Mouse (Mus musculus) limb, embryonic 13.5 days (tissue): ENCODE results near the gene Traf3ip3. TPM values are rescaled to one million over a fixed set of nuclear protein-coding genes. Genes with fewer than 3 reads are reported as not detected.

Source experiments
- ATAC-seq: fragments of 200-750 bp; cut with Nextera tagmentation; 2 replicates; pipeline ENCODE4 v1.8.0; 2017; ENCODE audit warnings: low read depth, moderate number of reproducible peaks, moderate TSS enrichment; ENCODE audit not compliant: low FRiP score
- H3K27ac ChIP-seq: fragments of 300-500 bp; sonication (generic); 2 replicates; pipeline ENCODE4 v1.5.1; 2015; ENCODE audit warnings: inconsistent platforms, mild to moderate bottlenecking, moderate library complexity
- H3K27me3 ChIP-seq: fragments of 300-500 bp; sonication (generic); 2 replicates; pipeline ENCODE4 v1.6.1; 2015; ENCODE audit warnings: mild to moderate bottlenecking, inconsistent platforms
- H3K36me3 ChIP-seq: fragments of 300-500 bp; sonication (generic); 2 replicates; pipeline ENCODE4 v1.6.1; 2015; ENCODE audit warnings: inconsistent platforms, mild to moderate bottlenecking, moderate library complexity
- H3K4me1 ChIP-seq: fragments of 300-500 bp; sonication (generic); 2 replicates; pipeline ENCODE4 v1.6.1; 2015; ENCODE audit warnings: inconsistent platforms
- H3K4me2 ChIP-seq: fragments of 300-500 bp; sonication (generic); replicated peaks from 2 replicates; pipeline ENCODE4 v1.6.1; 2015; ENCODE audit warnings: inconsistent platforms, mild to moderate bottlenecking, moderate library complexity
- H3K4me3 ChIP-seq: fragments of 300-500 bp; sonication (generic); 2 replicates; pipeline ENCODE4 v1.5.1; 2015; ENCODE audit warnings: moderate library complexity, mild to moderate bottlenecking, inconsistent platforms
- H3K9ac ChIP-seq: fragments of 300-500 bp; sonication (generic); 2 replicates; pipeline ENCODE4 v1.6.1; 2015; ENCODE audit warnings: mild to moderate bottlenecking, inconsistent platforms
- H3K9me3 ChIP-seq: fragments of 300-500 bp; sonication (generic); 2 replicates; pipeline ENCODE4 v1.6.1; 2016; ENCODE audit warnings: inconsistent platforms
- WGBS: fragments of 180-500 bp; shearing (Covaris S2); methylation state at CpG from one replicate; pipeline ENCODE4 v1.1.7; 2015; 5-methylcytosine and 5-hydroxymethylcytosine counted together
- polyA plus RNA-seq: library from polyadenylated mRNA; unstranded; fragments of >200 nt; fragmentation: Nextera tagmentation; extraction: Ambion mirVana; gene quantifications from 2 replicates; pipeline ENCODE4 v1.2.1, GENCODE M21; 2015

Traf3ip3 gene
- polyA plus RNA-seq, result 11.6 and 12.2 TPM in 2 replicates

GRCm38 (mm10) chr1:193201383-193201778 lies at the start of gene Traf3ip3:
Gene Traf3ip3 (minus strand): TSS chr1:193201703.
- 54% methylated on average over 5 of the region's 5 CpGs for WGBS
- H3K27me3 ChIP-seq, result no peaks in the 10 kb centered on the region
- H3K4me3 ChIP-seq, result no peak within 1 kb of the TSS
- no peak within 1 kb of the TSS for H3K4me2 ChIP-seq
- no peak for ATAC-seq
- no peaks in the 10 kb centered on the region for H3K9me3 ChIP-seq
- H3K4me1 ChIP-seq, result no peaks in the 10 kb centered on the region
- H3K9ac ChIP-seq, result no peak within 1 kb of the TSS
- H3K36me3 ChIP-seq, result no peaks in the 10 kb centered on the region
- H3K27ac ChIP-seq, result no peak within 1 kb of the TSS

GRCm38 (mm10) chr1:193250026-193250425 lies 48.5 kb upstream of the Traf3ip3 start:
- H3K36me3 ChIP-seq, result no peaks in the 10 kb centered on the region
- H3K4me1 ChIP-seq, result peaks cover 9% of the 10 kb centered on the region; the same call in 1 of the 2 replicates
- no peaks in the 10 kb centered on the region; the same call in 1 of the 2 replicates for H3K9me3 ChIP-seq

GRCm38 (mm10) chr1:193244235-193244634 lies 42.7 kb upstream of the Traf3ip3 start:
- H3K36me3 ChIP-seq, result no peaks in the 10 kb centered on the region
- WGBS, result 79% methylated on average over 6 of the region's 6 CpGs
- no peak overlapping the region for H3K27ac ChIP-seq
- H3K4me1 ChIP-seq, result no peaks in the 10 kb centered on the region
- no peaks in the 10 kb centered on the region for H3K27me3 ChIP-seq
- H3K9ac ChIP-seq, result no peak overlapping the region
- H3K9me3 ChIP-seq, result no peaks in the 10 kb centered on the region
- H3K4me2 ChIP-seq, result no peak overlapping the region
- ATAC-seq, result no peak
- H3K4me3 ChIP-seq, result no peak overlapping the region

More at GRCm38 (mm10) chr1:193250026-193250425, 48.5 kb upstream of the Traf3ip3 start:
- no peak overlapping the region for H3K4me3 ChIP-seq
- H3K4me2 ChIP-seq, result no peak overlapping the region
- no peak overlapping the region for H3K9ac ChIP-seq
- no peak for ATAC-seq
- H3K27ac ChIP-seq, result no peak overlapping the region
- 80% methylated on average over 2 of the region's 2 CpGs for WGBS
- no peaks in the 10 kb centered on the region for H3K27me3 ChIP-seq

GRCm38 (mm10) chr1:193243571-193244193 lies 42.2 kb upstream of the Traf3ip3 start:
- no peak for ATAC-seq
- no peak overlapping the region; the same call in 1 of the 2 replicates for H3K27ac ChIP-seq
- 60% methylated on average over 10 of the region's 10 CpGs for WGBS

GRCm38 (mm10) chr1:193242863-193243262 lies 41.4 kb upstream of the Traf3ip3 start:
- Histone ChIP-seq H3K9me3 (no peaks in the 10 kb centered on the region), H3K9ac (no peak overlapping the region), H3K27ac (no peak overlapping the region), H3K4me1 (no peaks in the 10 kb centered on the region), H3K36me3 (no peaks in the 10 kb centered on the region), H3K4me2 (no peak overlapping the region), H3K4me3 (no peak overlapping the region), H3K27me3 (no peaks in the 10 kb centered on the region)
- ATAC-seq, result no peak
- 55% methylated on average over 4 of the region's 4 CpGs for WGBS

More at GRCm38 (mm10) chr1:193243571-193244193, 42.2 kb upstream of the Traf3ip3 start:
- Histone ChIP-seq H3K4me2 (no peak overlapping the region), H3K27me3 (no peaks in the 10 kb centered on the region), H3K9ac (no peak overlapping the region), H3K4me1 (no peaks in the 10 kb centered on the region), H3K36me3 (no peaks in the 10 kb centered on the region), H3K9me3 (no peaks in the 10 kb centered on the region), H3K4me3 (no peak overlapping the region)

GRCm38 (mm10) chr1:193242238-193242637 lies 40.7 kb upstream of the Traf3ip3 start:
- Histone ChIP-seq H3K4me1 (no peaks in the 10 kb centered on the region), H3K27me3 (no peaks in the 10 kb centered on the region), H3K4me2 (no peak overlapping the region), H3K9ac (no peak overlapping the region), H3K9me3 (no peaks in the 10 kb centered on the region), H3K27ac (no peak overlapping the region), H3K4me3 (no peak overlapping the region), H3K36me3 (no peaks in the 10 kb centered on the region)
- ATAC-seq, result no peak
- WGBS, result 75% methylated on average over 8 of the region's 8 CpGs

- no peaks in the 10 kb centered on the region for H3K27me3 ChIP-seq
- no peak for ATAC-seq
- H3K36me3 ChIP-seq, result no peaks in the 10 kb centered on the region
- no peak overlapping the region for H3K4me2 ChIP-seq
- WGBS, result 89% methylated on average over 4 of the region's 4 CpGs
- H3K9ac ChIP-seq, result no peak overlapping the region
- H3K4me1 ChIP-seq, result no peaks in the 10 kb centered on the region
- no peak overlapping the region for H3K27ac ChIP-seq
- no peak overlapping the region for H3K4me3 ChIP-seq
- no peaks in the 10 kb centered on the region for H3K9me3 ChIP-seq
These were observed 39.9 kb upstream of the Traf3ip3 start for GRCm38 (mm10) chr1:193241436-193241835.

GRCm38 (mm10) chr1:193238426-193238825 lies 36.9 kb upstream of the Traf3ip3 start:
- 55% methylated on average over 4 of the region's 4 CpGs for WGBS
- H3K9ac ChIP-seq, result no peak overlapping the region

GRCm38 (mm10) chr1:193234930-193235329 lies 33.4 kb upstream of the Traf3ip3 start:
- no peaks in the 10 kb centered on the region for H3K27me3 ChIP-seq
- H3K9ac ChIP-seq, result no peak overlapping the region
- no peaks in the 10 kb centered on the region for H3K9me3 ChIP-seq
- H3K4me1 ChIP-seq, result 0 out of 2 replicates have a peak, but pooled peaks cover 5% of the 10 kb centered on the region
- ATAC-seq, result peak; percentile 57; the same call in 1 of the 2 replicates
- no peaks in the 10 kb centered on the region for H3K36me3 ChIP-seq
- 64% methylated on average over 7 of the region's 7 CpGs for WGBS
- H3K4me3 ChIP-seq, result no peak overlapping the region
- no peak overlapping the region for H3K4me2 ChIP-seq
- no peak overlapping the region for H3K27ac ChIP-seq

More at GRCm38 (mm10) chr1:193238426-193238825, 36.9 kb upstream of the Traf3ip3 start:
- Histone ChIP-seq H3K36me3 (no peaks in the 10 kb centered on the region), H3K4me2 (no peak overlapping the region), H3K4me1 (0 out of 2 replicates have a peak, but pooled peaks cover 5% of the 10 kb centered on the region), H3K4me3 (no peak overlapping the region), H3K27me3 (no peaks in the 10 kb centered on the region), H3K9me3 (no peaks in the 10 kb centered on the region), H3K27ac (no peak overlapping the region)
- no peak for ATAC-seq

GRCm38 (mm10) chr1:193234130-193234645 lies 32.7 kb upstream of the Traf3ip3 start:
- 87% methylated on average over 2 of the region's 2 CpGs for WGBS
- 0 out of 2 replicates have a peak, but pooled peaks cover 5% of the 10 kb centered on the region for H3K4me1 ChIP-seq
- no peaks in the 10 kb centered on the region for H3K36me3 ChIP-seq
- H3K27me3 ChIP-seq, result no peaks in the 10 kb centered on the region
- no peak overlapping the region for H3K4me2 ChIP-seq
- ATAC-seq, result no peak
- H3K4me3 ChIP-seq, result no peak overlapping the region
- no peaks in the 10 kb centered on the region for H3K9me3 ChIP-seq
- no peak overlapping the region for H3K9ac ChIP-seq
- no peak overlapping the region for H3K27ac ChIP-seq

- Histone ChIP-seq H3K4me2 (no peak overlapping the region), H3K4me3 (no peak overlapping the region), H3K9ac (no peak overlapping the region), H3K27ac (no peak overlapping the region), H3K36me3 (no peaks in the 10 kb centered on the region), H3K4me1 (0 out of 2 replicates have a peak, but pooled peaks cover 5% of the 10 kb centered on the region), H3K9me3 (no peaks in the 10 kb centered on the region), H3K27me3 (no peaks in the 10 kb centered on the region)
- 76% methylated on average over 2 of the region's 2 CpGs for WGBS
- no peak for ATAC-seq
These were observed 31.2 kb upstream of the Traf3ip3 start for GRCm38 (mm10) chr1:193232732-193233131.

- Histone ChIP-seq H3K4me2 (no peak overlapping the region), H3K27ac (no peak overlapping the region), H3K36me3 (no peaks in the 10 kb centered on the region), H3K4me3 (no peak overlapping the region), H3K9me3 (no peaks in the 10 kb centered on the region), H3K4me1 (peaks cover 16% of the 10 kb centered on the region), H3K9ac (no peak overlapping the region), H3K27me3 (no peaks in the 10 kb centered on the region)
- WGBS, result 65% methylated on average over 5 of the region's 5 CpGs
- ATAC-seq, result no peak
These were observed 29.4 kb upstream of the Traf3ip3 start for GRCm38 (mm10) chr1:193230935-193231334.
